Mouse (Mus musculus): ENCODE measurements at regions not wholly inside any gene's neighbourhood (a gene's known extent, or its start where the extent isn't known, plus 50 kb on each side); places are given as distances from the start of the nearest gene placed in this dataset.

GRCm38 (mm10) chr15:96132636-96133035 is 154.7 kb upstream of the Arid2 start:
- H3K36me3 ChIP-seq (ENCODE audit: control insufficient read depth, insufficient read depth, low read length) = no peaks in the 10 kb centered on the region
- peaks cover 5% of the 10 kb centered on the region for H3K4me1 ChIP-seq (replicated peaks; ENCODE audit: control insufficient read depth, insufficient read depth, low read length)
- H3K27ac ChIP-seq (ENCODE audit: low read depth, low read length) = no peak overlapping the region
- H3K9ac ChIP-seq (ENCODE audit: low read depth, low read length) = no peak overlapping the region
- no peak overlapping the region for H3K4me3 ChIP-seq (ENCODE audit: low read depth, low read length)
- DNase-seq (ENCODE audit: low spot score) (no peak), ATAC-seq (replicated peaks; ENCODE audit: low FRiP score) (no peak)
- 64% methylated on average over 3 of the region's 3 CpGs for WGBS
- H3K9me3 ChIP-seq (ENCODE audit: control insufficient read depth, low read length) = no peaks in the 10 kb centered on the region
- H3K27me3 ChIP-seq (replicated peaks; ENCODE audit: control insufficient read depth, insufficient read depth, low read length) = no peaks in the 10 kb centered on the region
- no peak overlapping the region for H3K4me2 ChIP-seq

- Histone ChIP-seq H3K4me1 (replicated peaks; ENCODE audit: control insufficient read depth, insufficient read depth, low read length) (peaks cover 5% of the 10 kb centered on the region), H3K27me3 (replicated peaks; ENCODE audit: control insufficient read depth, insufficient read depth, low read length) (no peaks in the 10 kb centered on the region), H3K4me2 (peak overlapping the region; percentile 48), H3K4me3 (ENCODE audit: low read depth, low read length) (no peak overlapping the region), H3K9ac (ENCODE audit: low read depth, low read length) (no peak overlapping the region), H3K36me3 (ENCODE audit: control insufficient read depth, insufficient read depth, low read length) (no peaks in the 10 kb centered on the region), H3K27ac (ENCODE audit: low read depth, low read length) (no peak overlapping the region), H3K9me3 (ENCODE audit: control insufficient read depth, low read length) (no peaks in the 10 kb centered on the region)
- ATAC-seq (replicated peaks; ENCODE audit: low FRiP score) (peak; percentile 15; the same call in 1 of the 2 replicates), DNase-seq (ENCODE audit: low spot score) (no peak)
- 25% methylated on average over 13 of the region's 13 CpGs for WGBS
Observed at GRCm38 (mm10) chr15:96135250-96135731, 152.0 kb upstream of the Arid2 start.

- Histone ChIP-seq H3K9ac (ENCODE audit: low read depth, low read length) (no peak overlapping the region), H3K9me3 (ENCODE audit: control insufficient read depth, low read length) (no peaks in the 10 kb centered on the region), H3K4me1 (replicated peaks; ENCODE audit: control insufficient read depth, insufficient read depth, low read length) (peaks cover 5% of the 10 kb centered on the region), H3K4me2 (peak overlapping the region; percentile 48), H3K27me3 (replicated peaks; ENCODE audit: control insufficient read depth, insufficient read depth, low read length) (no peaks in the 10 kb centered on the region), H3K4me3 (ENCODE audit: low read depth, low read length) (no peak overlapping the region), H3K36me3 (ENCODE audit: control insufficient read depth, insufficient read depth, low read length) (no peaks in the 10 kb centered on the region), H3K27ac (ENCODE audit: low read depth, low read length) (no peak overlapping the region)
- ATAC-seq (replicated peaks; ENCODE audit: low FRiP score) (peak; percentile 73), DNase-seq (ENCODE audit: low spot score) (no peak)
- 10% methylated on average over 6 of the region's 6 CpGs for WGBS
Observed at GRCm38 (mm10) chr15:96135816-96136215, 151.5 kb upstream of the Arid2 start.

- Histone ChIP-seq H3K9me3 (ENCODE audit: control insufficient read depth, low read length) (no peaks in the 10 kb centered on the region), H3K27me3 (replicated peaks; ENCODE audit: control insufficient read depth, insufficient read depth, low read length) (no peaks in the 10 kb centered on the region), H3K4me2 (no peak overlapping the region), H3K4me1 (replicated peaks; ENCODE audit: control insufficient read depth, insufficient read depth, low read length) (peaks cover 5% of the 10 kb centered on the region), H3K4me3 (ENCODE audit: low read depth, low read length) (no peak overlapping the region), H3K36me3 (ENCODE audit: control insufficient read depth, insufficient read depth, low read length) (no peaks in the 10 kb centered on the region), H3K27ac (ENCODE audit: low read depth, low read length) (no peak overlapping the region), H3K9ac (ENCODE audit: low read depth, low read length) (no peak overlapping the region)
- ATAC-seq (replicated peaks; ENCODE audit: low FRiP score) (no peak), DNase-seq (ENCODE audit: low spot score) (no peak)
- 84% methylated on average over 17 of the region's 17 CpGs for WGBS
Observed at GRCm38 (mm10) chr15:96137534-96137933, 149.8 kb upstream of the Arid2 start.

DNA sequence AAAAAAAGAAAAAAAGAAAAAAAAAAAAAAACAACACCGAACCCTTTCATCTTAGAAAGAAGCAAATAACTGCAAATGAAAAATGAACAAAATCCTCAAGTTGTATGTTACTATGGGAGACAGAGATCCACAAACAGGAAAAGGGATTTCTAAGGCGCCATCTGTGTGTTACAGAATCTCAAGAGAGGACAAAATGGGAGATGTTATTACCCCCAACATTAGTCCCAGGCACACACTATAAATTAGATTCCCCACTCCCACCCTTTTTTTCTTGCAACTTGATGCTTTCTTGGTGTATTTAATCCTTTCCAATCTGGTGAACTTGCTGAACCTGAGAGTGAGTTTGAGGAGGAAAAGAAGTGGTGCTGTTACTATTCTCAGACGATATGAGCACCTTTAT is 149.4 kb upstream of the Arid2 start:
- H3K9ac ChIP-seq (ENCODE audit: low read depth, low read length) = no peak overlapping the region
- no peak overlapping the region for H3K27ac ChIP-seq (ENCODE audit: low read depth, low read length)
- no peaks in the 10 kb centered on the region for H3K36me3 ChIP-seq (ENCODE audit: control insufficient read depth, insufficient read depth, low read length)
- WGBS = 92% methylated on average over 3 of the region's 3 CpGs
- H3K4me3 ChIP-seq (ENCODE audit: low read depth, low read length) = no peak overlapping the region
- no peaks in the 10 kb centered on the region for H3K9me3 ChIP-seq (ENCODE audit: control insufficient read depth, low read length)
- no peaks in the 10 kb centered on the region for H3K27me3 ChIP-seq (replicated peaks; ENCODE audit: control insufficient read depth, insufficient read depth, low read length)
- ATAC-seq (replicated peaks; ENCODE audit: low FRiP score) = no peak
- no peak for DNase-seq (ENCODE audit: low spot score)
- peaks cover 5% of the 10 kb centered on the region for H3K4me1 ChIP-seq (replicated peaks; ENCODE audit: control insufficient read depth, insufficient read depth, low read length)
- H3K4me2 ChIP-seq = no peak overlapping the region

DNA sequence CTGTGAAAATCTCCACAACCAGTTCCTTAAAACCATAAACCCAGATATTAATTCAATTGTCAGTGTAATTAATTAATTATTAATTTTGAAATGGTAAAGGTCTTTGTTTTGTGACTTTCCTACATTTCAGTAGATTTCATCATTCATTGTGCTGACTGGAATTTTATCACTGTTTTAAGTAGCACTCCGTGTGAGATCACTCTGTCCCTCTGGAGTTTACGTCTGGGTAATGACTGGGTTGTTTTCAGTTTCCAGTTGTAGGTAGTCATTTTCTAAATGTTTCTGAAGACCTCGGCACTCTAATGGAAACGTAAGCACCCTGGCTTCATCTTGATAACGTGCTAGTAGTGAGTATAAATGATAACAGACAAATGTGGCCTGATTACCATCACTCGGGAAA is 133.8 kb upstream of the Arid2 start:
- Histone ChIP-seq H3K4me3 (ENCODE audit: low read depth, low read length) (no peak overlapping the region), H3K9ac (ENCODE audit: low read depth, low read length) (no peak overlapping the region), H3K4me1 (replicated peaks; ENCODE audit: control insufficient read depth, insufficient read depth, low read length) (no peaks in the 10 kb centered on the region), H3K36me3 (ENCODE audit: control insufficient read depth, insufficient read depth, low read length) (no peaks in the 10 kb centered on the region), H3K27ac (ENCODE audit: low read depth, low read length) (no peak overlapping the region), H3K9me3 (ENCODE audit: control insufficient read depth, low read length) (no peaks in the 10 kb centered on the region), H3K27me3 (replicated peaks; ENCODE audit: control insufficient read depth, insufficient read depth, low read length) (no peaks in the 10 kb centered on the region), H3K4me2 (no peak overlapping the region)
- WGBS = 65% methylated on average over 6 of the region's 6 CpGs
- DNase-seq (ENCODE audit: low spot score) = no peak
- ATAC-seq (replicated peaks; ENCODE audit: low FRiP score) = no peak

DNA sequence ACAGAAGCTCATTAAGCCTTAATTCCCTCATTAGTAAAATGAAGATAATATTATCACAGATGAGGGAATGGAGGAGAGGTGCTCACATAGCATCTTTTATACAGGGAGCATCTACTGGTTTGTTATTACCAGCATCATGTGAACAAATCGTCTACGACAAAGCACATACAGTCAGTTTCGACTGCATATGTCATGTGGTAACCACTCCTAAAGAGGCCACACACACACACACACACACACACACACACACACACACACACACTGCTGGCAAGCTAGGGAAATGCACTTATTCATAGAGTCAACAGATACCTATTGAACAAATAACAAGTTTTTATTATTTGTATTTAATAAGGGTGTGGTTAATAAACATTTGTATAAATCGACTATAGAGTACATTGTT is 129.0 kb upstream of the Arid2 start:
- ATAC-seq (replicated peaks; ENCODE audit: low FRiP score) (no peak), DNase-seq (ENCODE audit: low spot score) (no peak)
- WGBS = 85% methylated on average over 4 of the region's 4 CpGs
- H3K4me1 ChIP-seq (replicated peaks; ENCODE audit: control insufficient read depth, insufficient read depth, low read length) = no peaks in the 10 kb centered on the region
- H3K4me2 ChIP-seq = no peak overlapping the region
- H3K27ac ChIP-seq (ENCODE audit: low read depth, low read length) = no peak overlapping the region
- no peak overlapping the region for H3K9ac ChIP-seq (ENCODE audit: low read depth, low read length)
- no peaks in the 10 kb centered on the region; the same call in 1 of the 2 replicates for H3K9me3 ChIP-seq (ENCODE audit: control insufficient read depth, low read length)
- H3K36me3 ChIP-seq (ENCODE audit: control insufficient read depth, insufficient read depth, low read length) = no peaks in the 10 kb centered on the region
- no peaks in the 10 kb centered on the region for H3K27me3 ChIP-seq (replicated peaks; ENCODE audit: control insufficient read depth, insufficient read depth, low read length)
- H3K4me3 ChIP-seq (ENCODE audit: low read depth, low read length) = no peak overlapping the region

GRCm38 (mm10) chr15:96164771-96165431 is 122.4 kb upstream of the Arid2 start:
- 73% methylated on average over 13 of the region's 13 CpGs for WGBS
- no peak overlapping the region for H3K27ac ChIP-seq (ENCODE audit: low read depth, low read length)
- H3K4me1 ChIP-seq (replicated peaks; ENCODE audit: control insufficient read depth, insufficient read depth, low read length) = peaks cover under 1% of the 10 kb centered on the region; the same call in 1 of the 2 replicates
- no peak overlapping the region for H3K9ac ChIP-seq (ENCODE audit: low read depth, low read length)
- DNase-seq (ENCODE audit: low spot score) = no peak
- ATAC-seq (replicated peaks; ENCODE audit: low FRiP score) = no peak
- no peaks in the 10 kb centered on the region for H3K36me3 ChIP-seq (ENCODE audit: control insufficient read depth, insufficient read depth, low read length)
- peaks cover 4% of the 10 kb centered on the region for H3K27me3 ChIP-seq (replicated peaks; ENCODE audit: control insufficient read depth, insufficient read depth, low read length)
- no peak overlapping the region for H3K4me3 ChIP-seq (ENCODE audit: low read depth, low read length)
- H3K9me3 ChIP-seq (ENCODE audit: control insufficient read depth, low read length) = no peaks in the 10 kb centered on the region; the same call in 1 of the 2 replicates
- no peak overlapping the region for H3K4me2 ChIP-seq

GRCm38 (mm10) chr15:96167256-96167655 is 120.1 kb upstream of the Arid2 start:
- peaks cover 3% of the 10 kb centered on the region; the same call in 1 of the 2 replicates for H3K4me1 ChIP-seq (replicated peaks; ENCODE audit: control insufficient read depth, insufficient read depth, low read length)
- H3K27ac ChIP-seq (ENCODE audit: low read depth, low read length) = no peak overlapping the region
- ATAC-seq (replicated peaks; ENCODE audit: low FRiP score) (no peak), DNase-seq (ENCODE audit: low spot score) (no peak)
- H3K4me2 ChIP-seq = no peak overlapping the region
- H3K9me3 ChIP-seq (ENCODE audit: control insufficient read depth, low read length) = no peaks in the 10 kb centered on the region
- H3K27me3 ChIP-seq (replicated peaks; ENCODE audit: control insufficient read depth, insufficient read depth, low read length) = peaks cover 19% of the 10 kb centered on the region
- no peaks in the 10 kb centered on the region for H3K36me3 ChIP-seq (ENCODE audit: control insufficient read depth, insufficient read depth, low read length)
- H3K9ac ChIP-seq (ENCODE audit: low read depth, low read length) = no peak overlapping the region
- WGBS = 73% methylated on average over 9 of the region's 9 CpGs
- no peak overlapping the region for H3K4me3 ChIP-seq (ENCODE audit: low read depth, low read length)

Data from liver, embryonic 11.5 days (tissue).